Mouse (Mus musculus) cerebellum, adult 2 months (tissue): ENCODE data around the gene S1pr4.

Experiments
- CTCF ChIP-seq: fragments of 200-500 bp; IDR thresholded peaks from 2 replicates; pipeline ENCODE4 v1.5.1; 2011; ENCODE audit warnings: low read depth, mild to moderate bottlenecking, control low read depth, low read length, moderate library complexity, borderline replicate concordance; ENCODE audit not compliant: insufficient read depth
- POLR2A ChIP-seq: fragments of 200-500 bp; IDR thresholded peaks from 2 replicates; pipeline ENCODE4 v1.6.1; 2011; ENCODE audit warnings: low read length, control low read depth, borderline replicate concordance; ENCODE audit not compliant: insufficient read depth

GRCm38 (mm10) chr10:81546332-81546731 is 46.4 kb upstream of the S1pr4 start:
- TF ChIP-seq CTCF (no peak), POLR2A (no peak)
